Mouse (Mus musculus) liver, embryonic 16.5 days (tissue): ENCODE measurements at regions not wholly inside any gene's neighbourhood (a gene's known extent, or its start where the extent isn't known, plus 50 kb on each side); places are given as distances from the start of the nearest gene placed in this dataset.

Experiments used
- ATAC-seq: fragments of 200-750 bp; cut with Nextera tagmentation; 2 replicates; pipeline ENCODE4 v1.8.0; 2017; ENCODE audit warnings: low read depth, mild to moderate bottlenecking, moderate number of reproducible peaks, moderate library complexity
- H3K27ac ChIP-seq: fragments of 300-500 bp; sonication (generic); 2 replicates; pipeline ENCODE4 v1.5.1; 2014; ENCODE audit warnings: mild to moderate bottlenecking, low read length
- H3K27me3 ChIP-seq: fragments of 300-500 bp; sonication (generic); 2 replicates; pipeline ENCODE4 v1.6.1; 2014; ENCODE audit warnings: low read depth, low read length, mixed read lengths; ENCODE audit not compliant: control insufficient read depth, insufficient read depth
- H3K36me3 ChIP-seq: fragments of 300-500 bp; sonication (generic); 2 replicates; pipeline ENCODE4 v1.6.1; 2014; ENCODE audit warnings: mild to moderate bottlenecking; ENCODE audit not compliant: control insufficient read depth, insufficient read depth
- H3K4me1 ChIP-seq: fragments of 300-500 bp; sonication (generic); 2 replicates; pipeline ENCODE4 v1.6.1; 2014; ENCODE audit warnings: low read depth, low read length, mixed read lengths; ENCODE audit not compliant: control insufficient read depth
- H3K4me2 ChIP-seq: fragments of 300-500 bp; sonication (generic); 2 replicates; pipeline ENCODE4 v1.6.1; 2014; ENCODE audit warnings: low read depth, low read length, mixed read lengths
- H3K4me3 ChIP-seq: fragments of 300-500 bp; sonication (generic); 2 replicates; pipeline ENCODE4 v1.5.1; 2014; ENCODE audit warnings: low read depth, mild to moderate bottlenecking, low read length
- H3K9ac ChIP-seq: fragments of 300-500 bp; sonication (generic); 2 replicates; pipeline ENCODE4 v1.6.1; 2014; ENCODE audit warnings: low read depth, low read length
- H3K9me3 ChIP-seq: fragments of 300-500 bp; sonication (generic); replicated peaks from 2 replicates; pipeline ENCODE4 v1.6.1; 2016; ENCODE audit warnings: low read length; ENCODE audit not compliant: control insufficient read depth
- WGBS: fragments of 180-500 bp; shearing (Covaris S2); extraction: QIAGEN DNeasy Blood & Tissue Kit; methylation state at CpG from one replicate; pipeline ENCODE4 v1.1.7; 2014; ENCODE audit not compliant: insufficient replicate concordance; 5-methylcytosine and 5-hydroxymethylcytosine counted together

DNA sequence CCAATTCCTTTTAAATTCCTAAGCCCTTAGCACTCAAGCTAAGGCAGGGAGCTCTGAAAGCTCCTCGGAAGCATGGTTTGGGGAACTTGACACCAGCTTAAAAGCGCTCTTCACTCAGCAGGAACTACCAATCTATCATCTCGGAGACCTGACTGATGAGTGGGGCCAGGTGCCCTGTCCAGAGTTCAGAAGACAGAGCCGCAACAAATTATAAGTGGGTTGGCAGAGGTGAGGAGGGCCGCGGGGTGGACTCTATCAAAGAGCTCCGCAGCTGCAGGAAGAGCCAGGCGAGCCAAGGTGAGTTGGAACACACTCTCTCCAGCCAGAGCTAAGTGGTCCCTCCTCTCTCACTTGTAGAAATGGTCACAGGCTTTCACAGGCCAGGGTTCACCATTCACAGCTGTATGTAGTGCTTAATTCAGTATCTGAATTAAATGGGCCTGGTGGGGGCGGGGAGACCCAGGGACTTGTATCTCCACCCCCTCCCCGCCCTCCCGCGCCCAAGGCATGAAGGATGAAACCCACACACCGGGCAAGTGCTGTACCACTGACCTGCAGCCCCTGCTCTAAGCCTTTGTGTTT, 180.8 kb downstream of the Stim2 start:
- Histone ChIP-seq H3K9me3 (no peaks in the 10 kb centered on the region), H3K9ac (no peak overlapping the region), H3K4me2 (no peak overlapping the region), H3K4me3 (no peak overlapping the region), H3K27ac (no peak overlapping the region), H3K4me1 (no peaks in the 10 kb centered on the region), H3K27me3 (no peaks in the 10 kb centered on the region), H3K36me3 (no peaks in the 10 kb centered on the region)
- WGBS, result 54% methylated on average over 13 of the region's 13 CpGs
- ATAC-seq, result no peak

DNA sequence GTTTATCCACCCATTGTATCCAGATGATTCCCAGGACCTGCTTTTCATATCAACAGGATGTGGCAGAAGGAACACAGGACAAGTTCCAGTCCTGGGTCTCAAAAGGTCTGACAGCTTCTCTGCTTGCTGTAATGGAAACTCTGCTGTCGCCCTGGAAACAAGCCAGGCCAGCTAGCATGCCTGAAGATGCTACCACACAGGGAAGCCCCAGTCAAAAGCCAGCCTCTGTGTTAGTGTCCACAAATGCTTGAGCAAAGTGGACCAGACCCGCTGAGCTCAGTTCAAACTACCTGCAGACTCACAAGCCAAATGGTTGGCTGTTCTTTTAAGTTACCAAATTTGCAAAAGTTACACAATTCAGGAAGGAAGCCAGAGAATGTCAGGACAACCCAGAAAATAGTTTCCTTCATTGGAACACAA, 181.9 kb downstream of the Stim2 start:
- Histone ChIP-seq H3K27ac (no peak overlapping the region), H3K4me3 (no peak overlapping the region), H3K4me1 (no peaks in the 10 kb centered on the region), H3K9me3 (no peaks in the 10 kb centered on the region), H3K27me3 (no peaks in the 10 kb centered on the region), H3K9ac (no peak overlapping the region), H3K36me3 (no peaks in the 10 kb centered on the region), H3K4me2 (no peak overlapping the region)
- no peak for ATAC-seq
- 45% methylated on average over 2 of the region's 2 CpGs for WGBS

DNA sequence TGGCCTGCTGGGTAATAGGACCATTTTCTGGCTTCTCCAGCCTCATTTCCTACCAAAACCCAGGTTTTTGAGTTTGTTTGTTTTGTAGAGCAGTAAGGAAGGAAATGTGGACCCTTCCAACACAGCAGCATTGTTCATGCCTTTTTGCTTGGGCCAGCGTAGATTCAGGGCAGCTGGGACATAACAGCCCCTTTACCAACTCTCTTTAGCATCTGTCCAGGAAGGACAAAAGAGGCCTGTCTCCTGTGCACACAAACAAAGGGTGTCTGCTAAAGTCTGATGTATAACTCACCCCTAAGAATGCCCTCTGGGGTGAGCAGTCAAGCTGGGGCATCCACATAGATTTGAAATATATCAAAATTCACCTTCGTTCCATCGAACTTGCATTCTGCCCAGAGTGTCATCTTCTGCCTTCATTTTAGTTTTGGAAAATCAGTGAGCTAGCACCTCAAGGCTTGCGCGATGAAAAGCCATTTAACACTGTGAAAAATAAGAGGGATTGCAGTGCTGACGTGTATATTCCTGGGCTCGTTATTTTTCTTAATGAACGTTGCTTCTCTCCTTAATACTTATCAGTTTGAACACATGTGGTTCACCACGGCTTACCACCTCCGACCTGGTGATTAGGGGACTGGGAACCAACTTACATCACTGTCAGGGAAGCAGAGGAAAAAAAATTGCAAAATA, 182.5 kb downstream of the Stim2 start:
- Histone ChIP-seq H3K4me3 (no peak overlapping the region), H3K4me2 (no peak overlapping the region), H3K9me3 (no peaks in the 10 kb centered on the region), H3K4me1 (no peaks in the 10 kb centered on the region), H3K27ac (no peak overlapping the region), H3K27me3 (no peaks in the 10 kb centered on the region), H3K36me3 (no peaks in the 10 kb centered on the region), H3K9ac (no peak overlapping the region)
- WGBS, result 34% methylated on average over 10 of the region's 10 CpGs
- ATAC-seq, result no peak

DNA sequence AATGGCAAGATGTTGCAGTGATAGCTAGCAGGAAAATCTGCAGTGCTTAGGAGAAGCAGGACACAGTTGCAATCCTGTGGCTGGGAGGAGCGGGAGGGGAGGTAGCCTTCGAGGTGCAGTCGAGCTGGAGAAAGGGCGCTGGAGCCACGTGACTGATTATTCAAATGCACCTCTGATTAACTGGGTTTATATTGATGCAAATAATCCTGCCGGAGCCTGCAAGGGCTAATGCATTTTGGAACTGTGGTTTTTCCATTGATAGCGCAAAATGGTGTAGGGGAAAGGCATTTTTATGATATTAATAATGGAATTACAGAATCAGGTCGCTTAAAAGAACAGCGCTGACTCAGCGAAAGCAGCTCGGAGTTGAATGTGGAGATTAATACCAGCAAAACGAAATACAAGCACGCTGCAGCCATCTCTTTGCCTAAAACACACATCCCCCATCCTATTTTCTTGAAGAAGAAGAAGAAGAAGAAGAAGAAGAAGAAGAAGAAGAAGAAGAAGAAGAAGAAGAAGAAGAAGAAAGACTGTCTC, 183.1 kb downstream of the Stim2 start:
- 22% methylated on average over 13 of the region's 13 CpGs for WGBS
- H3K4me2 ChIP-seq, result no peak overlapping the region
- H3K4me3 ChIP-seq, result no peak overlapping the region

DNA sequence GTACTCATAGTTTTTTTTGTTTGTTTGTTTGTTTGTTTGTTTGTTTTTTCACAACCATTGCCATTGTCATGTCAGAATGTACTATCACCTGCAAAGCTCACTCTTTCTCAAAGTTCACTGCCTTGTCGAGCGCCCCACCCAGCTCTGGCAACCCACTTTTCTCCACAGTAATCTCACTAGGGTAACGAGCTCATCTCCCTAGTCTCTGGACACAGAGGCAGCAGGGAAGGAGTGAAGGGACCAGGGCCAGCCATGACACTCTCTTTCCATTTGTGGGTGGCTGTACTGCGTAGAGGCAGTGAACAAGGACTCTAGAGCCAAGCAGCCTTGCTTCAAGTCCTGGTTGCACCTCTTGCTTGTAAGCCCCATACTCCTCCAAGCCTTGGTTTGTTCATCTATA, 184.5 kb downstream of the Stim2 start:
- no peaks in the 10 kb centered on the region for H3K27me3 ChIP-seq
- H3K36me3 ChIP-seq, result no peaks in the 10 kb centered on the region
- H3K4me3 ChIP-seq, result no peak overlapping the region
- H3K27ac ChIP-seq, result no peak overlapping the region
- no peak overlapping the region for H3K4me2 ChIP-seq
- no peaks in the 10 kb centered on the region for H3K9me3 ChIP-seq
- H3K4me1 ChIP-seq, result no peaks in the 10 kb centered on the region
- ATAC-seq, result no peak
- no peak overlapping the region for H3K9ac ChIP-seq
- 66% methylated on average over 4 of the region's 4 CpGs for WGBS

More for the DNA sequence above, 183.1 kb downstream of the Stim2 start:
- H3K9me3 ChIP-seq, result no peaks in the 10 kb centered on the region
- no peaks in the 10 kb centered on the region for H3K4me1 ChIP-seq
- H3K27ac ChIP-seq, result no peak overlapping the region
- no peak for ATAC-seq
- H3K9ac ChIP-seq, result no peak overlapping the region
- no peaks in the 10 kb centered on the region for H3K27me3 ChIP-seq
- no peaks in the 10 kb centered on the region for H3K36me3 ChIP-seq

DNA sequence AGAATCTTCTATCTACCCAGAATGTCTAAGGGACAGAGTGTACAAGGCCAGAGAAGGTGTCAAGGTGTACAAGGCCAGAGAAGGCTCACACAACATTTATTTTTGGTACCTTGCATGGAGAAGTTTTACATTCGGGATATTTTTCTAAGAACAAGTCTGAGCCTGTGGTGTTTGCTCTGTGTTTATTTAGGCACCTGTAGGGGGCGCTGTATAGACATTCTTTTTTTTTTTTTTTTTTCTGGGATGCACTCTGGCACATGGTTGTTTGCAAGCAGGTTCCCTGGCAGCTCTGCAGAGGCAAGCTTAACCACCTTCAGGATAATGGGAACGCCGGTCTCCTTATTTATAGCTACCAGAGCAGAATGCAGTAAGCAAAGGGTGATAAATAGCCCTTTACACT, 187.4 kb downstream of the Stim2 start:
- Histone ChIP-seq H3K4me2 (no peak overlapping the region), H3K4me3 (no peak overlapping the region), H3K4me1 (no peaks in the 10 kb centered on the region), H3K9ac (no peak overlapping the region), H3K27ac (no peak overlapping the region), H3K36me3 (no peaks in the 10 kb centered on the region), H3K9me3 (no peaks in the 10 kb centered on the region), H3K27me3 (no peaks in the 10 kb centered on the region)
- WGBS, result 41% methylated on average over 4 of the region's 4 CpGs
- no peak for ATAC-seq

DNA sequence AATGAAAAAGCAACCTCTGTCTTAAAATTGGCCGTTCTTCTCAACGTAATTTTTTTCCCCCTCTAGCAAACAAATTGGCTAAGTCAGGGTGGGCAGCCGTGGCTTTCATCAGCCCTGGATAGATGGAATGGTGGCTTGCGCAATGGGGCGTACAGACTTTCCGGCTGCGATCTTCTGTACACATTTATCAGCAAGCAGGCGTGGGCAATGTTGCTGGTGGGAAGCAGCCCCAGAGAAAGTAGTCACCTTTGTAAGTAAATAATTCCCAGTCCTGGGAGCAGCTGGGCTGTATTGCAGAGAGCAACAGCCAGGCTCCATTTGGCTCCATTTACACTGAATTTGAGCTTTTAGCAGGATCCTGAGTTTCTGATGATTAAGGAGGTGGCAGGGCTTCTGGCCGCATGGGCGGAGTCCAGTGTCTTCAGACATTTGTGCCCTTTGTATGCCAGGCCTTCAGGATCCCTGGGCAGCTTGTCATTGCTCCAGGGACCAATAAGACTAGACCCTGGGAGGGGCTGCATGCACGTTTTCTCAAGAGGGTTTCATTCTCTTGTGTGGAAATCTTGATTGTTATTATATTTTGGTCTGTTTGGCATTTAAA, 187.9 kb downstream of the Stim2 start:
- WGBS, result 56% methylated on average over 11 of the region's 11 CpGs
- Histone ChIP-seq H3K36me3 (no peaks in the 10 kb centered on the region), H3K9me3 (no peaks in the 10 kb centered on the region), H3K27me3 (no peaks in the 10 kb centered on the region), H3K4me1 (no peaks in the 10 kb centered on the region), H3K4me3 (no peak overlapping the region), H3K27ac (no peak overlapping the region), H3K4me2 (no peak overlapping the region), H3K9ac (no peak overlapping the region)
- peak; percentile 59 for ATAC-seq

DNA sequence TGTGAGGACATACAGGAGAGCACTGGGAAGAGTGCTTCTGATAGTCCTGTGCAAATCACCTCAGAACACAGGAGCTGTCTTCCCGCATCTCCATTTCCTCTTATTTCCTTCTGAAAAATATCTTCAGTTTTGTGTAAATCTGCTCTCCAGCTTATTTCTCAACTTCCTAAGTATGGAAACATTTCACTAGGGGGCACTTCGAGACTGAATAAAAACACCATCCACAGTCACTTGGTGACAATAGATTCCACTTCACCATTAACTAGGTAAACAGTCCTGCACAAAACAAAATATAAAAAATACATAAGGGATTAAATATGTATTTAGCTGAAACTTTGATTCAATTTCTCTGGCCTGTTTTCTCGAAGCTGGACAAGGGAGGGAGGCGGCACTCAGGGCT, 193.4 kb downstream of the Stim2 start:
- WGBS, result 56% methylated on average over 4 of the region's 4 CpGs

DNA sequence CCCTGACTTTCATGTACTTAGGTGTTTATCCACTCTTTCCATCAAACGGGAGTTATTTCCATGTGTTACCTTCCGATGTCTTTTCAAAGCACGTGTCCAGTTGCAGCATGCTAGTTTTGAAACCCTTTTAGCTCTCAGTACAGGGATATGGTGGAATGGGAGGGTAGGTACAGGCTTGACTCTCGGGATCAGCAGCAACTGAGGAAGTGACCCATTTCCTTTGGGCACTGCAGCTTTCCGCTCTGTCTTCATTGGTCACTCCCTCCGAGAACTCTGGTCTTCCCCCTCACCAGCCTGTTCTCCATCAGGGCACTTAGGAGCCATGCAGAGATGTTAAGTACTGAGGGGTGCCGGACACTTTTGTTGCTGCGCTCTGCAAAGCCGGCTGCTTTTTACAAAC, 196.5 kb downstream of the Stim2 start:
- 52% methylated on average over 9 of the region's 9 CpGs for WGBS
- no peak for ATAC-seq

More for the DNA sequence above, 193.4 kb downstream of the Stim2 start:
- H3K36me3 ChIP-seq, result no peaks in the 10 kb centered on the region
- no peak for ATAC-seq
- no peak overlapping the region for H3K9ac ChIP-seq
- no peaks in the 10 kb centered on the region for H3K4me1 ChIP-seq
- no peak overlapping the region for H3K4me3 ChIP-seq
- H3K4me2 ChIP-seq, result no peak overlapping the region
- no peaks in the 10 kb centered on the region for H3K27me3 ChIP-seq
- H3K9me3 ChIP-seq, result no peaks in the 10 kb centered on the region
- H3K27ac ChIP-seq, result no peak overlapping the region

More for the DNA sequence above, 196.5 kb downstream of the Stim2 start:
- Histone ChIP-seq H3K27ac (no peak overlapping the region), H3K9ac (no peak overlapping the region), H3K9me3 (no peaks in the 10 kb centered on the region), H3K36me3 (no peaks in the 10 kb centered on the region), H3K4me1 (no peaks in the 10 kb centered on the region), H3K4me2 (no peak overlapping the region), H3K4me3 (no peak overlapping the region), H3K27me3 (no peaks in the 10 kb centered on the region)
